Mouse (Mus musculus) embryonic facial prominence, embryonic 15.5 days (tissue): ENCODE results near the gene Plekhn1. TPM values are rescaled to one million over a fixed set of nuclear protein-coding genes. Genes with fewer than 3 reads are reported as not detected.

Experiments
- ATAC-seq: fragments of 200-750 bp; cut with Nextera tagmentation; 2 replicates; pipeline ENCODE4 v1.8.0; 2017; ENCODE audit warnings: low read depth, moderate TSS enrichment; ENCODE audit not compliant: insufficient number of reproducible peaks, low FRiP score, low TSS enrichment
- H3K27ac ChIP-seq: fragments of 300-500 bp; sonication (generic); replicated peaks from 2 replicates; pipeline ENCODE4 v1.5.1; 2015; ENCODE audit warnings: mild to moderate bottlenecking, inconsistent platforms
- H3K27me3 ChIP-seq: fragments of 300-500 bp; sonication (generic); 2 replicates; pipeline ENCODE4 v1.6.1; 2015; ENCODE audit warnings: inconsistent platforms
- H3K36me3 ChIP-seq: fragments of 300-500 bp; sonication (generic); 2 replicates; pipeline ENCODE4 v1.6.1; 2015; ENCODE audit warnings: mild to moderate bottlenecking, inconsistent platforms
- H3K4me1 ChIP-seq: fragments of 300-500 bp; sonication (generic); 2 replicates; pipeline ENCODE4 v1.6.1; 2015; ENCODE audit warnings: inconsistent platforms
- H3K4me2 ChIP-seq: fragments of 300-500 bp; sonication (generic); replicated peaks from 2 replicates; pipeline ENCODE4 v1.6.1; 2015; ENCODE audit warnings: mild to moderate bottlenecking, inconsistent platforms
- H3K4me3 ChIP-seq: fragments of 300-500 bp; sonication (generic); replicated peaks from 2 replicates; pipeline ENCODE4 v1.5.1; 2015; ENCODE audit warnings: mild to moderate bottlenecking, inconsistent platforms
- H3K9ac ChIP-seq: fragments of 300-500 bp; sonication (generic); 2 replicates; pipeline ENCODE4 v1.6.1; 2015; ENCODE audit warnings: inconsistent platforms
- H3K9me3 ChIP-seq: fragments of 300-500 bp; sonication (generic); replicated peaks from 2 replicates; pipeline ENCODE4 v1.6.1; 2016; ENCODE audit warnings: inconsistent platforms
- WGBS: fragments of 180-500 bp; shearing (Covaris S2); methylation state at CpG from one replicate; pipeline ENCODE4 v1.1.7; 2015; 5-methylcytosine and 5-hydroxymethylcytosine counted together
- microRNA-seq: library from miRNA; unstranded; fragments of <30 nt; microRNA quantifications from one replicate; pipeline ENCODE4, GENCODE M21; 2016; ENCODE audit warnings: borderline number of aligned reads
- polyA plus RNA-seq: library from polyadenylated mRNA; unstranded; fragments of >200 nt; fragmentation: Nextera tagmentation; extraction: Ambion mirVana; gene quantifications from 2 replicates; pipeline ENCODE4 v1.2.1, GENCODE M21; 2015

Gene Plekhn1
- polyA plus RNA-seq, 1 experiment from 2014 or later, result 44.1 TPM

DNA sequence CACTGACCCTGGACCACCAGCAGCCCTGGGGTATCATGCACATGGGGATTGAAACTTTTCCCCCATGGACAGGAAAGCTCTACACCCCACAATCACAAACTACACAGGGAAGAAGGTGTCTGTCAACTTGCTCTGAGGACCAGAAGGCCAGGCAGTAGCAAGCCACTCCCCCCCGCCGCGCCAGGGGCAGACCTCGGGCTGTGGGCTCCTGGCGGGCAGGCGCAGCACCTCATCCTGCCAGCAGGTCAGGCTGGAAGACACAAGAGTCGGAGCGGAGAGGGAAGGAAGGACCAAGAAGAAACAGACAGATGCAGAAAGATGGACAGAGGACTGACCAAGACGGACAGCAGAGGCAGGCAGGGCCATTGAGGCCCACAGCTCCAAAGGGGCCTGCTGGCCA lies 57.0 kb downstream of the Plekhn1 start:
- H3K36me3 ChIP-seq, result peaks cover 76% of the 10 kb centered on the region

DNA sequence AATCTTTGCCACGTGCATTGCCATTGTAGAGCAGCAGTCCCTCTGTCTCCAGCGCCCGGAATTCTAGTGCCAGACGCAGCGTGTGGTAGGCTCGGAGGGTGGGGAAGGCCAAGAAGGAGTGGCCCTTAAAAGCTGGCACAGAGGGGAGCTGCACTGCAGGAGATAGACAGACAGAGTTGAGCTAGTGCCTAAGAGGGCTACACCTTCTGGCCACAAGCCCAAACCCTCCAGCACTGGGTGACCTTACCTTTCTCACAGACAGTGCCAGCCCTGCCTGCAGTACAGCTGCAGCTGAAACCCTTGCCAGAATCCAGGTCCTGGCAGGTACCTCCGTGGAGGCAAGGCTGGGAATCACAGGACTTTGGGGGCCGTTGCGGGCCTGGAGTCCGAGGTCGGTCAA lies 62.8 kb downstream of the Plekhn1 start:
- ATAC-seq, result no peak
- H3K36me3 ChIP-seq, result peaks cover 99% of the 10 kb centered on the region
- 93% methylated on average over 11 of the region's 11 CpGs for WGBS

More for the DNA sequence above, 57.0 kb downstream of the Plekhn1 start:
- Histone ChIP-seq H3K27ac (no peak overlapping the region), H3K9ac (no peak overlapping the region), H3K9me3 (no peaks in the 10 kb centered on the region), H3K4me2 (no peak overlapping the region), H3K27me3 (no peaks in the 10 kb centered on the region), H3K4me1 (no peaks in the 10 kb centered on the region), H3K4me3 (no peak overlapping the region)
- ATAC-seq, result no peak
- WGBS, result 90% methylated on average over 9 of the region's 9 CpGs

More for the DNA sequence above, 62.8 kb downstream of the Plekhn1 start:
- no peak overlapping the region for H3K4me2 ChIP-seq
- no peak overlapping the region for H3K27ac ChIP-seq
- H3K27me3 ChIP-seq, result no peaks in the 10 kb centered on the region
- no peak overlapping the region for H3K4me3 ChIP-seq
- no peak overlapping the region for H3K9ac ChIP-seq
- no peaks in the 10 kb centered on the region for H3K9me3 ChIP-seq
- H3K4me1 ChIP-seq, result no peaks in the 10 kb centered on the region

Small RNA genes within 50 kb of the gene (microRNA-seq; reads per million reads assigned to microRNA genes)
- 2.8 reads per million, percentile 11 among the genes with 10 or more reads in this experiment for gene Mir7658

Other genes starting within 250 kb of the Plekhn1 start
- 16.6 and 16.7 TPM in 2 replicates for gene B3galt6, start 242.2 kb downstream of the Plekhn1 start, polyA plus RNA-seq
- 165 and 172 TPM in 2 replicates for gene Sdf4, start 242.0 kb downstream of the Plekhn1 start, polyA plus RNA-seq
- gene Tnfrsf4, start 221.0 kb downstream of the Plekhn1 start, polyA plus RNA-seq, result 1.1 and 1.2 TPM in 2 replicates
- gene Tnfrsf18, start 208.7 kb downstream of the Plekhn1 start, polyA plus RNA-seq, result 6.0 and 7.1 TPM in 2 replicates
- 4.0 and 4.3 TPM in 2 replicates for gene Ttll10, start 175.4 kb downstream of the Plekhn1 start, polyA plus RNA-seq
- gene 9430015G10Rik, start 124.9 kb downstream of the Plekhn1 start, polyA plus RNA-seq, result 32.8 and 33.5 TPM in 2 replicates
- gene Rnf223, start 104.3 kb downstream of the Plekhn1 start, polyA plus RNA-seq, result 0.67 and 1.8 TPM in 2 replicates
- gene Agrn, start 37.4 kb downstream of the Plekhn1 start, polyA plus RNA-seq, result 72.1 and 82.0 TPM in 2 replicates
- 4.1 and 4.4 TPM in 2 replicates for gene Isg15, start 34.0 kb downstream of the Plekhn1 start, polyA plus RNA-seq
- gene AW011738, start 31.6 kb downstream of the Plekhn1 start, polyA plus RNA-seq, result 3.1 and 3.6 TPM in 2 replicates
- gene Perm1, start 19.0 kb downstream of the Plekhn1 start, polyA plus RNA-seq, result 3.8 and 4.6 TPM in 2 replicates
- 68.0 and 71.9 TPM in 2 replicates for gene Noc2l, start 1.2 kb upstream of the Plekhn1 start, polyA plus RNA-seq
- gene Samd11, start 20.8 kb upstream of the Plekhn1 start, polyA plus RNA-seq, result 0.28 and 0.42 TPM in 2 replicates
- 0.05 TPM in 1 of 2 replicates, not detected in the other for gene Vmn2r-ps159, start 96.2 kb upstream of the Plekhn1 start, polyA plus RNA-seq